Mouse (Mus musculus): Measurements from ENCODE around the gene Tmem208.

Gene Tmem208

GRCm38 (mm10) chr8:105326968-105327367 lies 814 bp downstream of the Tmem208 start:
- DNase-seq, result no peak

GRCm38 (mm10) chr8:105330325-105330724 lies 4.2 kb downstream of the Tmem208 start:
- DNase-seq, result no peak

GRCm38 (mm10) chr8:105331469-105331868 lies 5.3 kb downstream of the Tmem208 start:
- DNase-seq, result no peak

- no peak for DNase-seq
Observed at GRCm38 (mm10) chr8:105331931-105332330, 5.8 kb downstream of the Tmem208 start.

DNA sequence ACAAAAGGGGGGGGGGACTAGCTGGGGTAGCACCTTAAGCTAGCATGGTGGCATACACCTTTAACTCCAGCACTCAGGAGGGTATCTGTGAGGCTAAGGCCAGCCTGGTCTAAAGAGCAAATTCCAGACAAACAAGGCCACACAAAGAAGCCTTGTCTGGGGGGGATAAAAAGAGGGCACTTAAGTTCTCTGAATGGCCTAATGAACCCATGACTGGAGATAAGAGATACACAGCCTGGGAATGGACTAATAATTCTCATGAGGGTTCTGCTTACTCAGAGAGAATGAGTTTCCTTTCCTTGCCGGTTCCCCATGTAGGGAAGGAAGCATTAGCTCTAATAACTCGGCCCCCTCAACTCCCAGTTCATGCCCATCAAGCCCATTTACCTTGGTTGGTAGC lies 6.4 kb downstream of the Tmem208 start:
- no peak for DNase-seq

- no peak for DNase-seq
Observed at GRCm38 (mm10) chr8:105336373-105337130, 10.4 kb downstream of the Tmem208 start.

DNA sequence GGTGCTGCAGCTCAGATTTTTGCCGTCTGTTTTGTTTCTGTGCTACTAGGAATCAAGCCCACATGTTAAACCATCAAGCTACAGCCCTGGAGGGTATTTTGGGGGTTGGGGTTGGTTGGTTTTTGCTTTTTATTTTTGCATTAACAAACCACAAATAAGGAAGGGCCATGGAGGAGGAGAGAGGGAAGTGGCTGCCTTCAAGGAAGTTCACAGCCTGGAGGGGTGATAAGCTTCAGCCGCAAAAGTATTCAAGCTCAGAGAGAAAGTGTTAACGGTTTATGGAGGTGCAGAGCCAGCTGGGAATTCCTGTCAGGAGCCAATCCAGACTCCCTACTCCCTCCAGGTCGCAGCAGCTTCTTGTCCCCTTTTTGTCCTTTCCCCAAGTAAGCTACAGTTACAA lies 12.8 kb downstream of the Tmem208 start:
- DNase-seq, result no peak

DNA sequence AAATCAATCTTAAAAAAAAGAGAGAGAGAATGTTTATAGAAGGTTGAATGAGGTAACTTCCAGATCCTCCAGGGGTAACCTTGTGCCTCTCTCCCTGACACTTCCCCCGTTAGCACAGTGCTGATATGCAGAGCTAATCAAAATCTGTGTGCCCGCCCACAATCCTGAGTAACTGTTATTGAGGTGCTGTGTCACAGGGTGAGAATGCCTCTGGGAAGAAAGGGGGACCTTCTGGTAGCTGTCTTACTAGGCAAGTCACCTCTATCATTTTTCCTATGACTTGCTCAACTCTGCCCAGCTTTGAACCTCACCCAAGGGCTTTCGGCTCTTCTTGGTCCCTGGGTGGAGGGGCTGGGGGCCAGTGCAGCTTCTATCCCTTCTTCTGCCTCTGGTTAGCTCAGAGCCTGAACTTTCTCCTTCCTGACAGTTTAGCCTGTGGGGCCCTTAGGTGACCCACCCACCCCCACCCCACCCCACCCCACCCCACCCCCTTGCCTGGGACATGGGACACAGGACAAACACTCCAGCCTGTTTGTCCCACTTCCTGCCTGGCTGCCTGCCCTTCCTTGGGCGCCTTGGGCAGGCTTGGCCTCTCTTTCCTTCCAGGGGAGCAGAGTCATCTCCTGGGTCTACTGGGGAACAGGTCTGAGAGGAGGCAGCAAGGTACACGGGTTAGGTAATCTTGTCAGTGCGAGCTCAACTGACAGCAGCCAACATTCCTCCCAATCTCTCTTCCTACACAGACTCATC lies 13.9 kb downstream of the Tmem208 start:
- no peak for DNase-seq

DNA sequence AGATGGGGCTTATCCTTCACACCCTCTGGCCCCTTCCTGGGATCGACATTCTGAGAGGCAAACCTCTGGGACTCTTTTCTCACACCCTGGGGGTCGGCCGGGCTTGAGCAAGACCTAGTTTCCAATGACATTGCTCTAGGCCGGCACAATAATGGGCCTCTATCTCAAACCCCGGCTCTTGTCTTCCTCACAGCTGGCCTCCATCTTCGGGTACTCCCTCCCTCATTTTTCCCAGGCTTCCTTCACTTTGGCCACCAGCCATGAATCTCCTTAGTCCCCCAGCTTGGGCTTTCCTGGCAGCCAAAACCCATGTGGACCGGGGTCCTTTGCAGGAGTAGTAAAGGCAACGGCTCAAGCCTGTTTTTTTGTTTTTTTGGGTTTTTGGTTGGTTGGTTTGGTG lies 15.2 kb downstream of the Tmem208 start:
- DNase-seq, result no peak

DNA sequence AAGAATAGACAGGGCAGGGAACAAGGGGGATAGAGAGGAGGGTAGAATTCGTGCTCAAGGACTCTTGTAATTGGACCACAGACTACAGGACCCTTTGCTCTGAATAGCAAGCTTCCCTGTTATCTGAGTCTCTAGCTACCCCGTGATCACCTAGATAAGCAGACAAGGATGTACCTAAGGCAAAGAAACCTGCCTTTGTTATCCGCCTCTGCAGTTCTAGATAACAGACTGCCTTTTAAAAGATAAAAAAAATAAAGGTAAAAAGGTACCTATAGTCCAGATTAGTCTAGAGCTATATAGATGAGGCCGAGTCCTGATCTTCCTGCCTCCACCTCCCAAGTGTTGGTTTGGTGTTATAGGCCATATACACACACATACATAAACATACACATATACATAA lies 16.6 kb downstream of the Tmem208 start:
- no peak for DNase-seq

DNA sequence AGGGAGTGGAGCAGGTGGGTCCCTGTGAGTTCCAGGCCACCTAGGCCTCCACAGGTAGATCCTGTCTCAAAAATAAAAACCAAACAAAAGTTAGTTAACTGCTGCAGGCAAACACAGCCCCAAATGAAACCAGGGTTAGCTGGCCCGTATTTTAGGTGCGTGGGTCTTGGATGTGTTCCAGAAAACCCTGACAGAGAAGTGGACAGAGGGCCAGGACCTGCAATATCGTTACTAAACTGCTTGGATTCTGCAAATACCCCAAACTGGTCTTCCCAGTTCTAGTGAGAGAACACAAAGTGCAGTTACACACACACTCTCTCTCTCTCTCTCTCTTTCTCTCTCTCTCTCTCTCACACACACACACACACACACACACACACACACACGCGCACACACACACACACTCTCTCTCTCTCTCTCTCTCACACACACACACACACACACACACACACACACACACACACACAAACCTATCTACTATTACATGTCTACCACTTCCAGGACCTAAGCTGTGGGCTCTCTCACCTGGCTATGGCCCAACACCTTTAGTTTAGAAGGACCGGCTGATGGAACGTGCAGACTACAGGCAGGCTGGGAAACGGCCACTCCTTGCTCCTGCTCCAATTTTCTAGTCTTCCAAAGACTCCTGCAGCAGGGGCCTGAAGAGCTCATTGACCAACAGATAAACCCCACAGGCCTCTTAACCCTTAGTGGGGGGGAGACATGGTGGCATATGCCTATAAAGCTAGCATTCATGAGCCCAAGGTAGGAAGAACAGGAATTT lies 17.8 kb downstream of the Tmem208 start:
- no peak for DNase-seq

GRCm38 (mm10) chr8:105345061-105345975 lies 19.2 kb downstream of the Tmem208 start:
- no peak for DNase-seq

DNA sequence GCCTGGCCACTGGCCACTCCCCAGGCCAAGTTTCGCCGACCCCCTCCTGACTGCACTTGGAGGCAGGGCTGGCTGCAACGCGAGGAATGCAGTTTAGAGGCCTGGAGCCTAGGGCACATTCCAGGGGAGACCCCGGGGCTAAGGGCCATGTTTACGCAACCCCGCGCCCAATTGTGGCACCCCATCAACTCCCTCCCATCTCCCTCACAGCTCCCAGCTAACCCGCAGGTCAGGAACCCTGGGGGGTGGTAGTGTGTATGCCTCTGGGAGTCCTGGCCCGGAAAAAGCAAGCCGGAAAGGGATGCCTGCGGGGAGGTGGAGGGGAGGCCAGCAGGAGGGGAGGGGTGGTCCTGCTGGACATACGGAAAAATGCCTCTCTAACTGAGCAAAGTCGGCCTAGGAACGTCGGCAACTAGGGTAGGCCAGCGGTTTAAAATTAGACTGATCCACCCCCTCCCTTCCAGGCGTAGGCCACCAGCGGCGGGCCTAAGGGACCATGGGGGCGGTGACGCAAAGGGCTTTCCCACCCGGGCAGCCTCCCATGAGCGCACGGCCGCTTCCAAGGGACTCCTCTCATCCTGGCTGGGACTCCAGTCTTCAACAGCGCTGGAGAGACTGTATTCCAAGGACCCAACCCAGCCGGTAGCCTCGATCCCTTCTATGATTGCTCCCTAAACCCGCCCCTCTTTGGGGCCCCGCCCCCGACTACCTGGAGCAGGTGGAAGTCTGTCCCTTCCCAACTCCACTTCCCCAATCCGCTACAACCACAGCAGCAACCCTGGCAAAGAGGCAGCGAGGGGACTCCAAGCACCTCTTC lies 20.7 kb downstream of the Tmem208 start:
- DNase-seq, result peak in 1 of 2 experiments; percentile 59

DNA sequence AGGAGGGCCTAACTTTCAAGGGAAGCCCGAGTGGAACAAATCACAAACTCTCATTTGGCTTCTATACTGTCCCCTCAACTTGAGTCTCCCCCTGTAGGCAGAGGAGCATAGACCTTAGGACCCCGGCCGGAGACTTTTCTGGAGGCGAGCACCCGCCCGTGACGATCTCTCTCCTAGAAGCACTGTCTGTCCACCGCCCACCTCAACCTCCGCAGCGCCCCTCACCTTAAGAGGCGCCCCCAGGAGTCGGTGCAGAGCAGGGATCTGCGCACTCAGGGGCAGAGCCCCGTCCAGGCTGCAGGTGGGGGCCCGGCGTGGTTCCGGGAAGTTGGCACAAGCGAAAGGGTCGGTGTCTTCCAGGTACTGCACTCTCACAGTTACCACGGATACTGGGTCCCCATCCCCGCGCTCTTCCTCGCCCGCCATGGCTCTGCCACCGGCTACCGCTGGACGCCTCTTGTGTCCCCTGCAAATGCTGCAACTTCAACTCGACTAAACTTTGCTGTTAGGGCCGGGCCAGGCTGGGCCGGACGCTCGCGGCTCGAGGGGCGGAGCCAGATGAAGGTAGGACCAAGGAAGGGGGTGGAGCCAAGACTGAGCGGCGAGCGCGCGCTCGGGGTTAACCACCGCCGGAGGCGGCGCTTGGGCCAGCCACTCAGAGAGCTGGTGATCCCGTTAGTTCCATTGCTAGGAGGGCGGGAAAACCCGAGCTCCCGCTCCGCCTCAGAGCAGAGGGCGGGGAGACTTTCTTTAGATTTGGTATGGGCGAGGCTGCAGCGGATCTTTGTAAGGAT lies 21.5 kb downstream of the Tmem208 start, which contains the start of gene Fhod1:
Gene Fhod1, minus strand, starts transcription at position 526 of the 794 bp plus-strand sequence.
- DNase-seq, result peak; percentile 89

- DNase-seq, result peak; percentile 67 to 78
Observed at GRCm38 (mm10) chr8:105348450-105349095, 22.4 kb downstream of the Tmem208 start, which contains the start of gene Slc9a5. TSS of gene Slc9a5 (plus strand) at chr8:105348843.

DNA sequence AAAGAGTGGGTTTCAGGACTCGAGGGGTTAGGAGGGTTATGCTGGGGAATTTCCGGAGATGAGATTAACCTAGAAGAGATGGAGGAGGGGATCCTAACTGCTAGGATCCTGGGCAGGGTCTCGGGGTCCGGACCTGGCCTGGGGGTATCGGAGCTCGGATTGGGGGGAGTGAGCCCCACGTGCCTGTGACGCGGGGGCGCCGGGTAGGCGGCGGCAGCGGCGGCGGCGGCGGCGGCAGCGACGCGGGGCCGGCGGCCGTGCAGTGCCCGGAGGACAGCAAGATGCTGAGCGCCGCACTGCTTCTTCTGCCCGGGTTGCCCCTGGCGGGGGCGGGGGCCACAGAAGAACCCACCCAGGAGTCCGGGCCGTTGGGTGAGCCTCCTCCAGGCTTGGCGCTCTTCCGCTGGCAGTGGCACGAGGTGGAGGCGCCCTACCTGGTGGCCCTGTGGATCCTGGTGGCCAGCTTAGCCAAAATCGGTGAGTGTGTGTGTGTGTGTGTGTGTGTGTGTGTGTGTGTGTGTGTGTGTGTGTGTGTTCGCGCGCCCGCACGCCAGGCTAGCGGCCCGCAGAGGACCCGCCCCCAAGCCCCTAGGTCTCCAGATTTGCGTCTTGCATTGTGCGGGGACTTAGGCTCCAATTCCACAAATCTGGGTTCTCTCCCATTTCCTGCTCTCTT lies 23.1 kb downstream of the Tmem208 start:
- peak; percentile 27 to 44 for DNase-seq

GRCm38 (mm10) chr8:105350186-105350585 lies 24.0 kb downstream of the Tmem208 start:
- no peak for DNase-seq

- DNase-seq, result no peak
Observed at GRCm38 (mm10) chr8:105353583-105354135, 27.5 kb downstream of the Tmem208 start.

DNA sequence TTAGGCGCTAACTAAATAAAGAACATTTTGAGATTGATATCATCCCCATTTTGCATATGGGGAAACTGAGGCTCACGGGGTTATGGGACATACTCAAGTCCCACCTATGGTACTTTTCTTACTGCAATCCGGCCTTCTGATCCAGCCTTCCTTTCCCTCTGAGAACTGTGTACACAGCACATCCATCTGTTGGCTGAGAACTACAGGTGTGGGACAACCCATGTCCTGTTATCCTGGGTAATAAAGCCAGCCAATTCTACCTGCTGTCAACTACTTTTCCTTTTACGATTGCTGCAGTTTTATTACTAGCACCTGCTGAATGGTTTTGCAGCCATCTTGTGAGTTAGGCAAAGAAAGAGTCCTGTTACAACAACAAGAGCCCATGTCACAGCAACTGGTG lies 28.4 kb downstream of the Tmem208 start:
- no peak for DNase-seq
